Mouse (Mus musculus) lung, postnatal 4 days (tissue): ENCODE data around the gene Oma1.

ENCODE experiments used
- DNase-seq, 2 experiments: peaks; one replicate each; pipeline ENCODE4 v3.0.0; 2021

The Oma1 gene

DNA sequence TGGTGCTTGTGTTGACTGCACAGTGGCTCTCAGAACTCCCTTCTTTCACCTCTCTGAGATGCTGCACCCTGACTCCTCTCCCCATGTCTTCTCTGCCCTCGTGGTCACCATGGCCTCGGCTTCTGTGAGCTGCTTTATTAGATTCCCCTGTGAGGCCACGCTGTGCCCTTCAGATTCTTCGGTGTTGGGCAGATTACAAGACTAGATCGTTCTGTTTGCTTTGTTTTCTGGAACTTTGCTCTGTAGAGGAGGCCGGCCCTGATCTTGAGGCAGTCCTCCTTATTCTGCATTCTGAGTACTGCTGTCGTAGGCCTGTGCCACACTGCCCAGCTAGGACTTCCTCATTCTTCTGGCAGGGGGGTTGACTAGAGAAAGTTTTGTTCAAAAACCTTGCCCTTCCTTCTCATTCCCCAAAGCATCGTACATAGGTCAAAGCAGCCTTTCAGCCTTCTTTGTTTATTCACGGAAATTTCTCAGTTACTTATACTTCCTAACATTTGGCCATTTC, 45.4 kb downstream of the Oma1 start:
- DNase-seq: no peak

DNA sequence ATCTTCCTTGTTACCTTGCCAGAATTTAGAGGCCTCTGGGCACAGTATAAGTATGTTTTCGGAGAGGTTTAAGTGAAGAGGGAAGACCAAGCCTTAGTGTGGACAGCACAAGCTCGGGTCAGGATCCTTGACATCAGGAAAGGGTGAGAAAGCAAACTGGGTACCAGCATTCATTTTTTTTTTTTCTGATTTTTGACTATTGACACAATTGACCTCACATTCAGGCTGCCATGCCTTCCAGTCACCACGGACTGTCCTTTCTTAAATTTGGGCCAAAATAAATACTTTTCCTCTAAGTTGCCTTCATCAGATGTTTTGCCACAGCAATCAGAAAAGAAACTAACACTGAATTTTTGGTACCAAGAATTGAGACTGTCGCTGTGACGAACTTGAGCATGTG, 68.6 kb downstream of the Oma1 start:
- DNase-seq: no peak

DNA sequence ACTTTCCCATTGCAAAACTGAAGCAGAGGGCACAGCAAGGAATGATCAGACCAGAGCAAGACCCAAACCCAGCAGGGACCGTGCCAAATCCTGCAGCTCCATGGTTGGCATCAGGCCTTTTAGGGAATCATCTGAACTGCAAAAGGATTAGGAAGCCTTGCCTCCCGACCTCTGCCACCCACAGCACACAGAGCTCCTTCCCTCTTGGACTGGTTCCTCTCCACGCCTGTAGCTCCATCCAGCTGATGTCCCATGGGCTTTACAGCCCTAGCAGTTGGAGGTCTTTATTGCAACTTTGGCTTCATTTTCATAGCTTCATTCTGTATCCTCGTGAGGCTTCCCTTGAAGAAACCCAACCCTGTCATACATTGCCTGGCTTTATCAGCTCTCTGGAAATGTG, 71.4 kb downstream of the Oma1 start:
- no peak for DNase-seq

DNA sequence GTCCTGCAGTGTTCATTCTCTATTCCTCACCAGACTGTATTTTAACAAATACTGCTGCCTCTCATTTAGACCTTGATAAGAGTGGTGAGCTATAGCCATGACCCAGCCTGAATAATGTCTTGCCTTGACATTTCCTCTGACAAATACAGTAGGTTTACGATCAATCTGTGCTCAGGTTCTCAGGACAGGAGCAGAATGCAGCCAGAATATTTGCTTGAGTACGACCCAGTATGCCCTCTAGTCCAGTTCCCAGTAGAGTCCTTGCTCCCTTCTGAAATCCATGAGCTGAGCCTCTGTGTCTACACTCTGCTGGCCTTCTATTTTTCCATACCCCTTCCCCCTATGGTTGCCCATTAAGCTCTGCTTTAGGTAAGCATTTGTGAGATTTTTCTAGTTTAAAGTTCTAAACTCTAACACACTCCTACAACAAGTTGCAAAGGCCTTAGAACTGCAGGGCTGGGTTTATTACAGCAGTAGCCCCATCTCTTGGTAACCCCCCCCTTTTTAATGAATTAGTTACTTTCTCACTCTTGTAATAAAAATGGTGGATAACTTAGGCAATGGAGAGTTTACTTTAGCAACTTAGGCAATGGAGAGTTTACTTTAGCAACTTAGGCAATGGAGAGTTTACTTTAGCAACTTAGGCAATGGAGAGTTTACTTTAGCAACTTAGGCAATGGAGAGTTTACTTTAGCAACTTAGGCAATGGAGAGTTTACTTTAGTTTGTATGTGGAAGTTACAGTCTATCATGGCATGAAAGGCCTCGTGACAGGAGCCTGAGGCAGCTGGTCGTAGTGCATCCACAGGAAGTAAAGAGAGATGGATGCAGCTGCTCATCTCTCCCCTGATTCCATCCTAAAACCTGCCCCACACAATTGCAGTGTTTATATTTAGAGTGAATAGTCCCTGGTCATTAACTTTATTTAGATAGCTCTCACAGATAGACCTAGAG, 72.5 kb downstream of the Oma1 start:
- DNase-seq: no peak

DNA sequence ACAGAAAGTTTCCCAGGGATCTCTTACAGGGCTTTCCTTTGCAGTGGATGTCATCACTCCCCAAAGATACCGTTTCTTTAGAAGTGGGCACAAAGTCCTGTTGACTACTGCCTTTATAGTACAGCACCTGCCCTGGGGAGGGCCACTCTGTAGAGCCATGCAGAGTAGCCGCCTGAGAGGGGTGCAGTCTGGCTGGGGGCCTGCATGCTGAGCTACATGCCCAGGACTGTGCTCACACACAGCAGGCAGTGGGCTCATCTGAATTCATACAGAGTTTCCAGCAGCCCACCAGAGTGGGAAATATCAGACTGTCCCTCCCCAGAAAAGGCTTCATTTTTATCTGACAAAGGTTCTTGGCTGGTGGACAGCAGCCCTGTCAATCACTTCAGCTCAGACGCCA, 73.7 kb downstream of the Oma1 start:
- DNase-seq: no peak

DNA sequence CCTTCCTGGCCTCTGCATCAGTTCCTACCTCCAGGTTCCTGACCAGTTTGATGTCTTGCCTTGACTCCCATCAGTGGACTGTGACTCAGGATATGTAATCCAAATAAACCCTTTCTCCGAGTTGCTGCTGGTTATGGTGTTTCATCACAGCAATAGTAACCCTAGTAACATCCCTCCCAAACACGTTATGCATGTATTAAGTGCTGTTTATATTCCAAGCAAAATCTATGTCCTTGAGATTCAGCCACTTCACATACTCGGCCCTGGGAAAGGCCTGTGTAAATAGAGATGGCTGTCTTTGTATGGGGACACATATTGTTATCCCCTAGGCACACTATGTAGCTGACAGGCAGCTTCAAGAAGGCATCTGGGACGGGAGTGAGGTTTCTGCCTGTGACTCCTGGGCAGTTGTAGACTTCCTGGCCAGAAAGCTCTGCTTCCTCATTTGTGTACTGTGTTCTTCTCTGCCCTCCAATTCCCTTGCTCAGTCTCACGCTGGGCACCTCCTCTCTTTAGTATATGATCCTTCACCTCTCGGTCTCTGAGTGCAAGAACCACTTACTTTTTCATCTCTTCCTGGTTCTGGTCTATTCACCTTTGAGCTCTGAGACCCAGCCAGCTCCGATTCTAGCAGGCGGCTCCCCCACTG, 75.0 kb downstream of the Oma1 start:
- no peak for DNase-seq

DNA sequence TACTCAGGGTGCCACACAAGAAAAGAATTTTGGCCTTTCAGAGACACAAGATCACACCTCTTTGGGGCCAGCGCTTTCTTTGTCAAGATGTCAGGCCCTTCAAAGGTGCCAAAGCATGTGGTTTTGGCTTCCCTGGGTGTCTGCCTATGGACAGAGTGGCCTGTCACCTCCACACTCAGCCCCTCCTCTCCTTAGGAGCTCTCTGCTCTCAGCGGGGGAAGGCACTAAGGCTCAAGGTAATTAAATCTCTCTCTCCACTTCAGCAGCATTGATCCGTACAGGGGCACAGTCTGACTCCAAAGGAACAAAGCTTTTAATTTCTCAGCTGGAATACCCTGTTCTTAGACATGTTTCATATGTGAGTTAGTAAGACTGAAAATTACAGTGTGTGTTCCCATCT, 76.0 kb downstream of the Oma1 start:
- DNase-seq: no peak

DNA sequence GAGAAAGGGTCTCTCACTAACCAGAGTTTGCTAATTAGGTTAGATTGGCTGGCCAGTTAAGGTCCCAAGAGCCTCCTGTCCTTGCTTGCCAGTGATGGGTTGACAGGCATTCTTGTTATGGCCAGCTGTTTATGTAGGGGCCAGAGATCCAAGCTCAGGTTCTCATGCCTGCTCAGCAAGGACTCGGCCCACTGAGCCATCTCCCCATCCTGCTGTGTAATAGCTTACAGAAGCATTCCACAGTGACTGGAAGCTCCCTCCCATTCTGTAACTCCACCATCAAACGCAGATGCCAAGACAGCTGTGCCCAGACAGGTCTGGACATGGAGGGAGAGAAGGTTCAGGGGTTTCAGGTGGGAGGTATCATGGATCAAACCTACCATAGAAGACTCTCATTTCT, 76.9 kb downstream of the Oma1 start:
- no peak for DNase-seq

DNA sequence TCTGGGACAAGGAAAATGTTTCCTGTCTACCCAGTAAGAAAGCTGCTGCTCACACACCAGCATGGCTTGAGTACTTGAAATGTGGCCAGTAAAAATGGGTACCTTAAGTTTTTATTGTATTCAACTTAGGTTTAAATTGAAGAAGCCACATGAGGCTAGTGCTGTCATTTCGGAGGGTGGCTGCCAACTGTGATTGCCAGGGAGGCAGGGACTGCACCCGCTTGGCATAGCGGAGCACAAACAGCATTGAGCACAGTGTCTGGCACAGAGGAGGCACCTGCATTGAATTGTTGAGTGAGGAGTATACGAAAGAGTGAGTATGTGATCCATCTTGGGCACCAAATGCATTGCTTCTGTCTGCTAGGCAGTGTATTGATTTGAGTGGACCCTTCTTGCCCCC, 81.5 kb downstream of the Oma1 start:
- DNase-seq: no peak

DNA sequence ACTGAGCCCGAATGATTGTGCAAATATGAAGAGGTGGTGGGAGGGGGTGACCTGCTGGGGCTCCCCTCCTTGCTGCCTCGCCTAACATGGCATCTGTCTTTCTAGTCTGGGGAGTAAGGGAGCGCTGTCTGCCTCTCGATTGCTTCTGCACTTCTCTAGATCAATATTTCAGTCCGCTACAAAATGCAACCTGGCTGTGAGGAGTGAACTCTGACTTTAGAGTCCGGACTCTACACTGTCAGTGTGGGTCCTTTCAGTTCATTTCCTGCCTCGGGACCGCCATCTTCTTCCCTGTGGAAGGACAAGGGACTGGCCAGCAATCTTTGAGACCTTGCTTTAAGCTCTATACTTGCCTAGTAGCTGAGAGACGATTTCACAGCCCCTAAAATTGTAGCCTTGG, 82.3 kb downstream of the Oma1 start:
- DNase-seq: no peak

DNA sequence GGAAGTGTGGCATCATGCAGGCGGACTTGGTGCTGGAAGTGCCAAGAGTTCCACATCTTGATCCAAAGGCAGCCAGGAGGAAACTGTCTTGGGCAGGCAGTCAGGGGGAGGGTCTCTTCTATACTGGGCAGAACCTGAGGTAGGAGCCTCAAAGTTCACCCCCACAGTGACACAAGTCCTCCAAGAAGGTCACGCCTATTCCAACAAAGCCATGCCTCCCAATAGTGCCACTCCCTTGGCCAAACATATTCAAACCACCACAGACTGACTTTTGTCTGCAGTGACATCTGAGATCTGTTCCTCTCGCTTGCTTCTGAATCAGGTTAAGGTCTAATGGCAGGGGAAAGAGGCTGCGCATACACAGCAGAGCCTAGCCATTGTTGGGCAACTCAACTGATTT, 83.3 kb downstream of the Oma1 start:
- DNase-seq: no peak

DNA sequence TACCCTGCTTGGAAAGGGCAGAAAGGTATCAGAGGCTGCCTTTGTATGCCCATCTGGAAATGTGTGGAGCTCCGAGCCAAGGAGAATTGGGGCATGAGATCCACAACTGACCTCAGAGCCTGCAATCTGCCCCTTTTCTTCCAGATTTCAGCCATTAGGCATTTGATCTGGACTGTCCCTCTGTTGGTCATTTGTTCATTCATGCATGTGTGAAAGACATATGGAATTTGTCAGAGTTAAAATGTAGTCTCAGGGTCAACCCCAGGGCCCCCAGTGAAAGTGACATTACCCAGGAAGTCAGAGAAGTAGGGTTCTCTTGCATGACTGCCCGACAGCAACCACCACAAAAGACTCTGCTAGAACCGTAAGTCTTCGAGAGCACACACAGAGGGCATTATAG, 89.0 kb downstream of the Oma1 start:
- DNase-seq: no peak

DNA sequence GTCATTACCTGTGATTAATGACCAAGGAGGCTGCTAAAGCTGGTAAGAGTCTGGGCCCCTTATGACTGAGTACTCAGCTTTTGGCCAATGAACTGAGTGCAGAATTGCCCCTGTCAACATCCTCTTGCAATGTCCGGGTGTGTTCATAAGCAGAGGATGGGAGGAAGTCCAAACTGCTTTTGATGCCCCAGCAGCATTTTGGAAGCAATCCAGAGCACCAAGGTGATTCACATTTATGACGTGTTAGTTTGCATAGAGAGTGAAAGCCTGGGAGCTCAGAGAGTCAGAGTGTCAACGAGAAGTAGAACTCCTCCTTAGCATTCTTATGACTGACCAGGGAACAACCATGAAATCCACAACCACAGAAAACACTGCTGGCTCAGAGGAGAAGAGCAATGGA, 91.7 kb downstream of the Oma1 start:
- DNase-seq: no peak

DNA sequence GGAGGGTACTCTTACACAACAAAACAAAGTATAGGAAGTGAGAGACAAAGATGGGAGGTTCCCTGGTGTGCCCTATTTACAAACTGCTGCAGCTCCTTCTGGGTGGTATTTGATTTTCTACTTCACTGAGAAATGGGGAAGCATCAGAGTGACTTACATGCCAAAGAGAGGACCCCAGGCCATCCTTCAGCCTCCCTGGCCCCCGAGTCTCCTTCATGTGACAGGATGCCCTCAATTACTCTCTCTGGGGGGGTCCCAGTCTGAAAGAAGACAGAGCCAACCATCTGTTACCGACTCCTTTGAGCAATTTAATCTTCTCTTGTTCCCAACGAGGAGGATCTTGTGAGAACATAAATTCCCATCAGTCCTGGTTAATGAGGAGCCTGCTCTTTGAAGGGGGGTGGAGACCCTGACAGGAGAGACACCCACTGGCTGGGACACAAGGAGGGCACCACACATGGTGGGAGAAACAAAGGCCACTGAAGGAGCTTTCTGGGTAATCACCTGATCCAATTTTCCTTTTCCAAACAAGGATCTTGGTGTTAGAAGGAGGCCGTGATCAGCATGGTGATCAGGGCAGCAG, 96.7 kb downstream of the Oma1 start:
- no peak for DNase-seq
